8 mouse cellular contexts compared by ENCODE assay signal in the genomic region with DNA sequence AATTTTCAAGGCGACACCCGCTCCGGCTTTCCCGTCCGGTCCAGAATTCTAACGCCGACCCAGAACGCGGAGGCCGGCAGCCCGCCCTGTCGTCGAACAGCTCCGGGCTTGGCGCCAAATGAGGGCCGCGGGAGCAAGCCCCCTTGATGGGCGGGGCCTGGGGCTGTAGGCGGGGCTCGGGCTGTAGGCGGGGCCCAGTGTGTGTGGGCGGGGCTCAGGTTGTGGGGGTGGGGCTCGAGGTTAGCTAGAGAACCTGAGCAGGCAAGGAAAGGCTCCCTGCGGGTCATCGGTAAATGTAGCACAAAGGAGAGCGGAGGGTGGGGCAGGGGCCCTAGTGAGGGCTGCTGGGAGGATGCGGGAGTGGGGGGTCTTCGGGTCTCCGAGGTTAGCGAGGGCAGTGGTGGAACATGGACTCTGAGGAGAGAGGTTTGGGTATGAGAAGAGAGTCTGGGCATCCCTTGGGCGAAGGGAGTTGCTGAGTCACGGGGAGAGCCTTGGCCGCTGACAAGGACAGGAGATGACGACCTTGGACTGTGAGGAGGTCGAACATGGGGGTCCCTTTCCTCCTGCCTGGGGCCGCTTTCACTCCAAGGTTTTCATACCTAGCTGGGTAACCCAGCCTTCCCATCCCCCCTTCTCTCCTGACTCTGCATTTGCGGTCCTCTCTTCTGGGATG. TPM values are rescaled to one million over a fixed set of nuclear protein-coding genes. Genes with fewer than 3 reads are reported as not detected.
DNase-seq lines count a peak whose midpoint lies in the region; ATAC-seq and TF ChIP-seq lines count a peak whose summit lies in the region.

A gene (minus strand): TSS at position 120 of the 676 bp plus-strand sequence.

- no peak for TF ChIP-seq POLR2A in limb, embryonic 14.5 days (IDR thresholded peaks at IDR 0.05; ENCODE audit: borderline replicate concordance, extremely low read depth, insufficient read depth, insufficient read length)

- H3K4me3 ChIP-seq in embryonic facial prominence, embryonic 15.5 days (replicated peaks) = peak within 1 kb of the TSS; percentile 42
- peak within 1 kb of the TSS; percentile 37 for H3K4me3 ChIP-seq in limb, embryonic 14.5 days (replicated peaks; ENCODE audit: low read length)
- peak within 1 kb of the TSS; percentile 20 for H3K4me3 ChIP-seq in midbrain, embryonic 14.5 days (replicated peaks; ENCODE audit: low read depth, low read length)

- 0 out of 2 replicates have a peak, but pooled peaks cover 3% of the 10 kb centered on the region for H3K9me3 ChIP-seq in embryonic facial prominence, embryonic 15.5 days (replicated peaks)
- H3K9me3 ChIP-seq in limb, embryonic 14.5 days (ENCODE audit: control insufficient read depth, low read length) = peaks cover 3% of the 10 kb centered on the region; the same call in 1 of the 2 replicates
- no peaks in the 10 kb centered on the region for H3K9me3 ChIP-seq in midbrain, embryonic 14.5 days (ENCODE audit: control insufficient read depth, low read length)

- 0 out of 2 replicates have a peak, but pooled peaks cover 3% of the 10 kb centered on the region for H3K27me3 ChIP-seq in embryonic facial prominence, embryonic 15.5 days
- H3K27me3 ChIP-seq in limb, embryonic 14.5 days (ENCODE audit: control insufficient read depth, insufficient read depth, low read length) = 0 out of 2 replicates have a peak, but pooled peaks cover 5% of the 10 kb centered on the region
- H3K27me3 ChIP-seq in midbrain, embryonic 14.5 days (ENCODE audit: control insufficient read depth, insufficient read depth, low read length) = peaks cover 14% of the 10 kb centered on the region; the same call in 1 of the 2 replicates

- WGBS in embryonic facial prominence, embryonic 15.5 days = 11% methylated on average over 37 of the region's 37 CpGs
- WGBS in limb, embryonic 14.5 days = 8% methylated on average over 37 of the region's 37 CpGs
- 12% methylated on average over 37 of the region's 37 CpGs for WGBS in midbrain, embryonic 14.5 days

- DNase-seq in right cerebral cortex, postnatal 4 days = peak; percentile 55
- DNase-seq in right cerebral cortex, postnatal 25 days = no peak
- DNase-seq in heart, postnatal 4 days = peak; percentile 73
- peak; percentile 13 for DNase-seq in limb, embryonic 14.5 days (ENCODE audit: low spot score)
- DNase-seq in midbrain, embryonic 14.5 days = peak; percentile 35
- peak; percentile 24 to 27 for DNase-seq in thymus, adult 18-20 months
- DNase-seq in layer of hippocampus, postnatal 14 days (ENCODE audit: low spot score in 2 of 2) = no peak

- no peak within 1 kb of the TSS for H3K27ac ChIP-seq in embryonic facial prominence, embryonic 15.5 days (replicated peaks)
- no peak within 1 kb of the TSS for H3K27ac ChIP-seq in limb, embryonic 14.5 days (replicated peaks; ENCODE audit: low read depth, low read length)
- no peak within 1 kb of the TSS for H3K27ac ChIP-seq in midbrain, embryonic 14.5 days (replicated peaks; ENCODE audit: low read depth, low read length)

- peaks cover 10% of the 10 kb centered on the region for H3K4me1 ChIP-seq in embryonic facial prominence, embryonic 15.5 days
- peaks cover 4% of the 10 kb centered on the region; the same call in 1 of the 2 replicates for H3K4me1 ChIP-seq in limb, embryonic 14.5 days (ENCODE audit: control insufficient read depth, insufficient read depth, low read length)
- no peaks in the 10 kb centered on the region for H3K4me1 ChIP-seq in midbrain, embryonic 14.5 days (ENCODE audit: control insufficient read depth, insufficient read depth, low read length)

- H3K4me2 ChIP-seq in embryonic facial prominence, embryonic 15.5 days (replicated peaks) = peak within 1 kb of the TSS; percentile 49
- peak within 1 kb of the TSS; percentile 48 for H3K4me2 ChIP-seq in limb, embryonic 14.5 days (replicated peaks; ENCODE audit: low read depth, low read length, severe bottlenecking)
- H3K4me2 ChIP-seq in midbrain, embryonic 14.5 days (ENCODE audit: low read length) = peak within 1 kb of the TSS; percentile 38

- no peaks in the 10 kb centered on the region for H3K36me3 ChIP-seq in embryonic facial prominence, embryonic 15.5 days
- no peaks in the 10 kb centered on the region for H3K36me3 ChIP-seq in limb, embryonic 14.5 days (ENCODE audit: control insufficient read depth, insufficient read depth, low read length)
- H3K36me3 ChIP-seq in midbrain, embryonic 14.5 days (ENCODE audit: control insufficient read depth, insufficient read depth, low read length) = no peaks in the 10 kb centered on the region

- H3K9ac ChIP-seq in embryonic facial prominence, embryonic 15.5 days = 0 out of 2 replicates have a peak within 1 kb of the TSS, but pooled peaks have one; percentile 12
- H3K9ac ChIP-seq in limb, embryonic 14.5 days (ENCODE audit: low read depth, low read length, severe bottlenecking) = peak within 1 kb of the TSS; percentile 55
- H3K9ac ChIP-seq in midbrain, embryonic 14.5 days (replicated peaks; ENCODE audit: low read length) = no peak within 1 kb of the TSS; the same call in 1 of the 2 replicates

- peak; percentile 15; the same call in 1 of the 2 replicates for ATAC-seq in embryonic facial prominence, embryonic 15.5 days (ENCODE audit: insufficient number of reproducible peaks, low FRiP score, low TSS enrichment, low read depth)
- ATAC-seq in limb, embryonic 14.5 days (ENCODE audit: low FRiP score, low read depth) = no peak; the same call in 1 of the 2 replicates
- ATAC-seq in midbrain, embryonic 14.5 days (ENCODE audit: low FRiP score, low TSS enrichment) = no peak

RNA-seq across cellular contexts. Expression of the gene that starts here (rescaled TPM):
- polyA plus RNA-seq in embryonic facial prominence, embryonic 15.5 days (2015; fragmentation: Nextera tagmentation; extraction: Ambion mirVana) = 2.2 and 2.5 TPM in 2 replicates
- total RNA-seq in heart, postnatal 4 days (2021) = under 1 TPM; 0.31 to 0.86 TPM
- 13.1 and 13.6 TPM in 2 replicates for polyA plus RNA-seq in limb, embryonic 14.5 days (2012; rRNA removed)
- 2.6 TPM in 2 replicates for polyA plus RNA-seq in limb, embryonic 14.5 days (2014; fragmentation: Nextera tagmentation; extraction: Ambion mirVana)
- 0.38 and 0.75 TPM in 2 replicates for polyA plus RNA-seq in midbrain, embryonic 14.5 days (2014; fragmentation: Nextera tagmentation; extraction: Ambion mirVana)
- 1 to 10 TPM in 1 of 2 experiments, under 1 TPM in 1; 0.29 to 1.7 TPM for total RNA-seq in layer of hippocampus, postnatal 14 days (2021)

Comparison
In these comparisons a context has a peak if more than half of its experiments do, and no peak if none do; other contexts are left out.
1. DNase-seq: peak in right cerebral cortex, postnatal 4 days (single experiment), limb, embryonic 14.5 days (single experiment) and thymus, adult 18-20 months (2 of 2); none in right cerebral cortex, postnatal 25 days (single experiment) and layer of hippocampus, postnatal 14 days (0 of 2).
2. Peak in DNase-seq in heart, postnatal 4 days; RNA of the gene not detected or under 1 TPM.
3. Peak in DNase-seq, H3K4me3 ChIP-seq and H3K4me2 ChIP-seq in midbrain, embryonic 14.5 days; RNA of the gene not detected or under 1 TPM.
4. Peak in every context shown above with its lines, with median percentiles within 50 percentile points of each other: H3K4me2 ChIP-seq and H3K4me3 ChIP-seq.